Comparison of ENCODE assay signal across 8 mouse cellular contexts in genomic region chr12:73448388-73448965, GRCm38 (mm10).
DNase-seq lines count a peak whose midpoint lies in the region; ATAC-seq lines count a peak whose summit lies in the region.
"Had no signal": no experiment of that assay in that cellular context is flagged by ENCODE, and none has a peak within 500 bp of the region (broad histone marks: within the 10 kb centered on the region; RNA-seq: fewer than 3 reads in every experiment).

No protein-coding gene starts in this region.

- no peak overlapping the region for H3K9ac ChIP-seq in neural tube, embryonic 11.5 days (ENCODE audit: low read length)
- no peak overlapping the region for H3K9ac ChIP-seq in neural tube, embryonic 15.5 days (replicated peaks)
- no peak overlapping the region for H3K9ac ChIP-seq in embryonic facial prominence, embryonic 13.5 days

- 0 out of 2 replicates have a peak, but pooled peaks cover 3% of the 10 kb centered on the region for H3K4me1 ChIP-seq in neural tube, embryonic 11.5 days (ENCODE audit: control insufficient read depth, insufficient read depth, low read length)
- peaks cover 5% of the 10 kb centered on the region; the same call in 1 of the 2 replicates for H3K4me1 ChIP-seq in neural tube, embryonic 15.5 days
- peaks cover 51% of the 10 kb centered on the region for H3K4me1 ChIP-seq in embryonic facial prominence, embryonic 13.5 days

- WGBS in neural tube, embryonic 11.5 days: 23% methylated on average over 10 of the region's 10 CpGs
- WGBS in neural tube, embryonic 15.5 days: 48% methylated on average over 10 of the region's 10 CpGs
- 41% methylated on average over 10 of the region's 10 CpGs for WGBS in embryonic facial prominence, embryonic 13.5 days

- H3K4me3 ChIP-seq in neural tube, embryonic 11.5 days (ENCODE audit: low read depth, low read length): no peak overlapping the region
- H3K4me3 ChIP-seq in neural tube, embryonic 15.5 days (replicated peaks): no peak overlapping the region
- H3K4me3 ChIP-seq in embryonic facial prominence, embryonic 13.5 days: no peak overlapping the region

- H3K36me3 ChIP-seq in neural tube, embryonic 11.5 days (ENCODE audit: control insufficient read depth, insufficient read depth, low read length): no peaks in the 10 kb centered on the region
- no peaks in the 10 kb centered on the region for H3K36me3 ChIP-seq in neural tube, embryonic 15.5 days
- H3K36me3 ChIP-seq in embryonic facial prominence, embryonic 13.5 days: no peaks in the 10 kb centered on the region

- no peaks in the 10 kb centered on the region for H3K27me3 ChIP-seq in neural tube, embryonic 11.5 days (ENCODE audit: control insufficient read depth, insufficient read depth, low read length)
- H3K27me3 ChIP-seq in neural tube, embryonic 15.5 days (replicated peaks): no peaks in the 10 kb centered on the region
- 0 out of 2 replicates have a peak, but pooled peaks cover 5% of the 10 kb centered on the region for H3K27me3 ChIP-seq in embryonic facial prominence, embryonic 13.5 days

- no peaks in the 10 kb centered on the region for H3K9me3 ChIP-seq in neural tube, embryonic 11.5 days (ENCODE audit: control insufficient read depth, low read length)
- H3K9me3 ChIP-seq in neural tube, embryonic 15.5 days (replicated peaks): no peaks in the 10 kb centered on the region
- H3K9me3 ChIP-seq in embryonic facial prominence, embryonic 13.5 days: no peaks in the 10 kb centered on the region

- no peak overlapping the region for H3K4me2 ChIP-seq in neural tube, embryonic 11.5 days (ENCODE audit: low read depth)
- no peak overlapping the region for H3K4me2 ChIP-seq in neural tube, embryonic 15.5 days
- H3K4me2 ChIP-seq in embryonic facial prominence, embryonic 13.5 days: peak overlapping the region; percentile 22

- no peak overlapping the region for H3K27ac ChIP-seq in neural tube, embryonic 11.5 days (ENCODE audit: low read depth, low read length)
- no peak overlapping the region for H3K27ac ChIP-seq in neural tube, embryonic 15.5 days (replicated peaks)
- H3K27ac ChIP-seq in embryonic facial prominence, embryonic 13.5 days: peak overlapping the region; percentile 76
- H3K27ac ChIP-seq: hindbrain, postnatal 0 days had no signal

- DNase-seq in neural tube, embryonic 11.5 days (ENCODE audit: low spot score): peak; percentile 40
- DNase-seq in kidney, postnatal 36 days: peak; percentile 23 to 28
- no peak for DNase-seq in thymus, postnatal 36 days
- DNase-seq in left cerebral cortex, adult 8-10 months (ENCODE audit: low spot score in 2 of 2): no peak
- DNase-seq in spleen, postnatal 36 days (ENCODE audit: low spot score in 2 of 2): no peak

- ATAC-seq in neural tube, embryonic 11.5 days (ENCODE audit: insufficient read depth, low FRiP score, low TSS enrichment): no peak
- ATAC-seq in neural tube, embryonic 15.5 days (ENCODE audit: low FRiP score): no peak
- ATAC-seq in embryonic facial prominence, embryonic 13.5 days (ENCODE audit: insufficient number of reproducible peaks, insufficient read depth, low FRiP score, low TSS enrichment, low read depth): 0 out of 2 replicates have a peak, but pooled peaks have one; percentile 9
- ATAC-seq: hindbrain, postnatal 0 days had no signal

Comparison
In these comparisons a context has a peak if more than half of its experiments do, and no peak if none do; other contexts are left out.
1. DNase-seq: peak in neural tube, embryonic 11.5 days (single experiment) and kidney, postnatal 36 days (2 of 2); none in thymus, postnatal 36 days (0 of 2), left cerebral cortex, adult 8-10 months (0 of 2) and spleen, postnatal 36 days (0 of 2).